Mouse (Mus musculus) cerebellum, adult 2 months (tissue): ENCODE measurements around the gene Stx4a. TPM values are rescaled to one million over a fixed set of nuclear protein-coding genes. Genes with fewer than 3 reads are reported as not detected.
"Not testable (repeated sequence)": the region's sequence is repeated elsewhere in the genome, so short reads cannot be mapped to it uniquely, and the experiment has no call there.

ENCODE experiments used
- DNase-seq, 2 experiments: peaks; one replicate each; pipeline ENCODE4 v3.0.0; 2021
- H3K27ac ChIP-seq: fragments of 200-500 bp; 2 replicates; pipeline ENCODE4 v1.5.1; 2012; ENCODE audit warnings: low read length, control low read depth, inconsistent platforms; ENCODE audit not compliant: insufficient read depth
- H3K27me3 ChIP-seq: fragments of 200-500 bp; 2 replicates; pipeline ENCODE4 v1.6.1; 2012; ENCODE audit warnings: inconsistent platforms, mild to moderate bottlenecking, low read length, moderate library complexity; ENCODE audit not compliant: control insufficient read depth, insufficient read depth
- H3K4me1 ChIP-seq: fragments of 200-500 bp; 2 replicates; pipeline ENCODE4 v1.6.1; 2011; ENCODE audit warnings: low read length; ENCODE audit not compliant: control insufficient read depth, insufficient read depth
- H3K4me3 ChIP-seq: fragments of 200-500 bp; replicated peaks from 2 replicates; pipeline ENCODE3; 2011; ENCODE audit warnings: mild to moderate bottlenecking, low read depth, low read length, control low read depth; ENCODE audit not compliant: insufficient read depth
- CTCF ChIP-seq: fragments of 200-500 bp; IDR thresholded peaks from 2 replicates; pipeline ENCODE4 v1.5.1; 2011; ENCODE audit warnings: low read depth, mild to moderate bottlenecking, control low read depth, low read length, moderate library complexity, borderline replicate concordance; ENCODE audit not compliant: insufficient read depth
- POLR2A ChIP-seq: fragments of 200-500 bp; IDR thresholded peaks from 2 replicates; pipeline ENCODE4 v1.6.1; 2011; ENCODE audit warnings: low read length, control low read depth, borderline replicate concordance; ENCODE audit not compliant: insufficient read depth
- WGBS: fragments of 180-500 bp; shearing (Covaris S2); methylation state at CpG from one replicate; pipeline ENCODE4 v1.1.7; 2018; 5-methylcytosine and 5-hydroxymethylcytosine counted together
- polyA plus RNA-seq: library from polyadenylated mRNA; depleted of rRNA; stranded (reverse); fragments of >200 nt; gene quantifications from 2 replicates; pipeline ENCODE4 v1.2.3, GENCODE M21; 2012

Gene Stx4a
- polyA plus RNA-seq, 1 experiment, result 153 TPM

- H3K27ac ChIP-seq, result no peak overlapping the region
- DNase-seq, result no peak
- H3K4me1 ChIP-seq, result peaks cover 7% of the 10 kb centered on the region
- no peak for TF ChIP-seq CTCF
- no peak for TF ChIP-seq POLR2A
- no peaks in the 10 kb centered on the region for H3K27me3 ChIP-seq
- WGBS, result 73% methylated on average over 3 of the region's 3 CpGs
- no peak overlapping the region for H3K4me3 ChIP-seq
Measured at GRCm38 (mm10) chr7:127887781-127888180, 63.7 kb downstream of the Stx4a start.

DNA sequence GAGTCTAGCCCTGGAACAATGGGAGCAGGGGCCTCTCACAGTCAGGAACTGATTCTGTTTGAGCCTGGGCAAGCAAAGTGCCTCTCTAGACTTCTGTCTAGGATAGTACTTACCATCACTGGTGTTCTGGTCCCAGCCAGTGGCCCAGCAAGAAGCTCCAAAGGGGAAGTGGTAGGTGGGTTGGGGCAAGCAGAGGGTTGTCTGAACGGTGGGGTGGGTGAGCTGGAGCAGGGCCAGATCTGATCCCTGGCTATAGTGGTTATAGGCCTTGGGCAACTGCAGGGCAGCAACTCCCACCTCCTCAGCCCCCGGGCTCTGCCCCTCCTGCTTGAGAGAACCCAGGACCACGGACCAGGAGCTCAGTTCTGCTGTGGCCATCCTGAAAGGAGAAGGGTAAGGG, 64.7 kb downstream of the Stx4a start:
- Histone ChIP-seq H3K27me3 (no peaks in the 10 kb centered on the region), H3K27ac (no peak overlapping the region), H3K4me3 (no peak overlapping the region), H3K4me1 (peaks cover 2% of the 10 kb centered on the region)
- WGBS, result 49% methylated on average over 3 of the region's 3 CpGs
- no peak for DNase-seq
- TF ChIP-seq CTCF, result no peak
- no peak for TF ChIP-seq POLR2A

GRCm38 (mm10) chr7:127890798-127891197, 66.7 kb downstream of the Stx4a start, which contains the start of gene Prss53:
Gene Prss53, minus strand, starts transcription at chr7:127890970.
- DNase-seq, result no peak
- Histone ChIP-seq H3K27me3 (no peaks in the 10 kb centered on the region), H3K4me3 (no peak within 1 kb of the TSS), H3K27ac (no peak within 1 kb of the TSS), H3K4me1 (peaks cover 4% of the 10 kb centered on the region; the same call in 1 of the 2 replicates)
- no peak for TF ChIP-seq CTCF
- TF ChIP-seq POLR2A, result no peak
- WGBS, result 25% methylated on average over 4 of the region's 4 CpGs

DNA sequence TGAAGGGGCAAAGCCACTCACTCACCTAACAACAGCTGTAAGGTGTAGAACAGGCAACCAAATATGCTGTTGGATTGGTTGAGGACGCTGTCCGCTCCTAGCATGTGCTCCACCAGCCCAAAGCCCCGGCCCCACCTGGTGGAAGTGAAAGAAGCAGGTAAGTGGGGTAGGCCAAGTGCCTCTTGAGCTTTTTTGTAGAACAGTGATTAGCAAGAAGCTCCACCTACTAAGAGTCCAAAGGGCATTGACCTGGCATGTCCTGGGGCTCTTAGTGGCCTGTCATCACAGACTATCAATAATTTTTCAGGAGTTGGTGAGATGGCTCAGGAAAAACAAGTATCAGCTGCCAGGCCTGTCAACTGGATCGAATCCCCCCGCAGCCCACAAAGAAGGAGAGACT, 70.4 kb downstream of the Stx4a start:
- Histone ChIP-seq H3K4me1 (peaks cover 4% of the 10 kb centered on the region; the same call in 1 of the 2 replicates), H3K27ac (no peak overlapping the region), H3K27me3 (no peaks in the 10 kb centered on the region), H3K4me3 (peak overlapping the region; percentile 66)
- TF ChIP-seq CTCF (no peak), POLR2A (no peak)
- DNase-seq, result no peak
- WGBS, result 71% methylated on average over 5 of the region's 5 CpGs

DNA sequence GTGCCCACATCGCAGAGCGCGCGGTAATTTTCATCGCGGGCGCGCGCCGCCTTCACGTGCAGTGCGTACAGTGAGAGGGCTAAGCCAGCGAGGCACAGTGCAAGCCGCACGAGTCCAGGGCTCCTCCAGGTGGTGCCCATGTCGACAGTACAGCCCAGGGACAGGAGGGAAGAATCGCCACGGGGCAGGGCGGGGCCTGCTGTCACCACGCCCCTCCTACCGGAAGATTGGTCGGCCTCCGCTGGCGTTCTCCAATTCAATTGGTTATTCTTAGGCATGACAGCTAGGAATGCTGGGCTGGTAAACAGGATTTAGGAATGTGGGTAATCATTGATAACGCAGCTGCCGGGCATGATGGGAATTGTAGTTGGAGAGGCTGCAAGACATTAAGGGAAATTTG, 71.3 kb downstream of the Stx4a start, which contains the start of the genes Gm21974 and Vkorc1:
TSS of gene Gm21974 (minus strand) at position 13 of the 400 bp plus-strand sequence.
TSS of gene Vkorc1 (minus strand) at position 176 of the 400 bp plus-strand sequence.
- Histone ChIP-seq H3K4me1 (peaks cover 4% of the 10 kb centered on the region; the same call in 1 of the 2 replicates), H3K27me3 (no peaks in the 10 kb centered on the region), H3K4me3 (peak within 1 kb of the TSS; percentile 66), H3K27ac (peak within 1 kb of the TSS; percentile 3; the same call in 1 of the 2 replicates)
- DNase-seq, result peak; percentile 97 to 98
- under 1% methylated on average over 26 of the region's 26 CpGs for WGBS
- TF ChIP-seq CTCF (peak; percentile 53; the same call in 1 of the 2 replicates), POLR2A (peak; percentile 86)

GRCm38 (mm10) chr7:127895891-127896290, 71.8 kb downstream of the Stx4a start:
- H3K4me1 ChIP-seq, DNase-seq, H3K27ac ChIP-seq, H3K27me3 ChIP-seq, H3K4me3 ChIP-seq: not testable (repeated sequence)
- 62% methylated on average over 7 of the region's 7 CpGs for WGBS

- H3K4me3 ChIP-seq, result no peak overlapping the region
- no peaks in the 10 kb centered on the region for H3K27me3 ChIP-seq
- WGBS, result 50% methylated on average over 13 of the region's 13 CpGs
- H3K4me1 ChIP-seq, result peaks cover 4% of the 10 kb centered on the region; the same call in 1 of the 2 replicates
- TF ChIP-seq CTCF (peak; percentile 78), POLR2A (no peak)
- peak; percentile 63 to 73 for DNase-seq
- no peak overlapping the region for H3K27ac ChIP-seq
Measured at GRCm38 (mm10) chr7:127896384-127896783, 72.3 kb downstream of the Stx4a start.

DNA sequence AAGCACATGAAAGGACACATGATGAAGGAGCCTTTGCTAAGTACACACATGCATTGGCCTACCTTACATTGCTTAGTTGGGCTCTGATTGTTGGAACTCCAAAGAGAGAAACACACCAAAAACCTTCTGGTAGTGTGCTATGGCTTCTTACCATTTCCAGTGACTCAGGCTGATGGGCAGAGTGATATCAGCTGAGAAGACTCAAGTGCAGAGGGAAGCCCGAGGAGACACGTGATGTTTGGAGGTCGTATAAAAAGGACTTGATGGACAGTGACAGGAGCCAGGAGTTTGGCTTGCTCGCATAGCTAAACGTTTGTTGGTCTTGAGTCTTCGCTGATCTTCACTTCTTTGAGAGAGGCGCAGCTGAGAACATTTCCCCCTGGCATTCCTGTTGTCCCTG, 73.4 kb downstream of the Stx4a start:
- 85% methylated on average over 7 of the region's 7 CpGs for WGBS
- no peak overlapping the region for H3K4me3 ChIP-seq
- no peaks in the 10 kb centered on the region for H3K27me3 ChIP-seq
- H3K4me1 ChIP-seq, result peaks cover 4% of the 10 kb centered on the region; the same call in 1 of the 2 replicates
- no peak for DNase-seq
- TF ChIP-seq CTCF, result no peak
- TF ChIP-seq POLR2A, result no peak
- H3K27ac ChIP-seq, result no peak overlapping the region
